Mouse (Mus musculus) adrenal gland, adult 2 months (tissue): ENCODE results near the gene Ctsg. TPM values are rescaled to one million over a fixed set of nuclear protein-coding genes. Genes with fewer than 3 reads are reported as not detected.

Experiments used
- microRNA-seq, 2 experiments: library from miRNA; unstranded; fragments of <30 nt; microRNA quantifications; one replicate each; pipeline ENCODE4 v1.2.0; 2021
- polyA plus RNA-seq: library from polyadenylated mRNA; depleted of rRNA; stranded (reverse); fragments of >200 nt; gene quantifications from 2 replicates; pipeline ENCODE4 v1.2.3, GENCODE M21; 2012; rRNA removed
- total RNA-seq, 2 experiments: library from RNA; stranded (reverse); gene quantifications; 2 replicates each; pipeline ENCODE4 v1.2.3; 2021

The Ctsg gene
- total and polyA plus RNA-seq, 3 experiments = not detected

Small RNA genes lying within 50 kb of the gene (microRNA-seq; reads per million reads assigned to microRNA genes)
- gene Mir6949 = 0 reads per million in 2 experiments

Other genes starting within 250 kb of the Ctsg start
- 10 to 100 TPM in 1 of 2 experiments, 1 to 10 TPM in 1; 7.2 to 16.1 TPM for gene Nynrin, start 248.6 kb downstream of the Ctsg start, total RNA-seq
- 5.1 and 5.3 TPM in 2 replicates for gene Nynrin, start 248.6 kb downstream of the Ctsg start, polyA plus RNA-seq
- under 1 TPM in 1 of 2 experiments, not detected in 1; 0.20 TPM for gene Cbln3, start 218.2 kb downstream of the Ctsg start, total RNA-seq
- gene Cbln3, start 218.2 kb downstream of the Ctsg start, polyA plus RNA-seq = 0.03 and 0.25 TPM in 2 replicates
- gene Khnyn, start 217.6 kb downstream of the Ctsg start, total RNA-seq = 10 to 100 TPM; 12.3 to 18.2 TPM
- gene Khnyn, start 217.6 kb downstream of the Ctsg start, polyA plus RNA-seq = 13.0 and 14.6 TPM in 2 replicates
- 10 to 100 TPM; 81.0 to 92.5 TPM for gene Sdr39u1, start 202.3 kb downstream of the Ctsg start, total RNA-seq
- gene Sdr39u1, start 202.3 kb downstream of the Ctsg start, polyA plus RNA-seq = 45.9 and 52.8 TPM in 2 replicates
- gene Cma1, start 157.9 kb downstream of the Ctsg start, total RNA-seq = 1 to 10 TPM; 2.3 TPM
- gene Cma1, start 157.9 kb downstream of the Ctsg start, polyA plus RNA-seq = 0.85 and 1.1 TPM in 2 replicates
- gene Cma2, start 151.6 kb downstream of the Ctsg start, total RNA-seq = under 1 TPM in 1 of 2 experiments, not detected in 1; 0.35 TPM
- gene Cma2, start 151.6 kb downstream of the Ctsg start, polyA plus RNA-seq = not detected in 2 replicates
- gene Mcpt1, start 84.6 kb downstream of the Ctsg start, total RNA-seq = not detected
- gene Mcpt1, start 84.6 kb downstream of the Ctsg start, polyA plus RNA-seq = not detected in 2 replicates
- gene Mcpt9, start 72.1 kb downstream of the Ctsg start, total RNA-seq = not detected
- not detected in 2 replicates for gene Mcpt9, start 72.1 kb downstream of the Ctsg start, polyA plus RNA-seq
- gene Mcpt2, start 60.5 kb downstream of the Ctsg start, total RNA-seq = not detected
- gene Mcpt2, start 60.5 kb downstream of the Ctsg start, polyA plus RNA-seq = 0.09 TPM in 1 of 2 replicates, not detected in the other
- 1 to 10 TPM; 1.1 to 1.6 TPM for gene Mcpt4, start 40.3 kb downstream of the Ctsg start, total RNA-seq
- 1.00 and 1.3 TPM in 2 replicates for gene Mcpt4, start 40.3 kb downstream of the Ctsg start, polyA plus RNA-seq
- not detected for gene Mcpt8, start 17.3 kb downstream of the Ctsg start, total RNA-seq
- not detected in 2 replicates for gene Mcpt8, start 17.3 kb downstream of the Ctsg start, polyA plus RNA-seq
- not detected for gene Gzme, start 18.1 kb upstream of the Ctsg start, total RNA-seq
- gene Gzme, start 18.1 kb upstream of the Ctsg start, polyA plus RNA-seq = not detected in 2 replicates
- gene Gzmd, start 30.0 kb upstream of the Ctsg start, total RNA-seq = not detected
- not detected in 2 replicates for gene Gzmd, start 30.0 kb upstream of the Ctsg start, polyA plus RNA-seq
- gene Gzmg, start 57.0 kb upstream of the Ctsg start, total RNA-seq = not detected
- gene Gzmg, start 57.0 kb upstream of the Ctsg start, polyA plus RNA-seq = not detected in 2 replicates
- gene Gzmn, start 72.0 kb upstream of the Ctsg start, total RNA-seq = not detected
- gene Gzmn, start 72.0 kb upstream of the Ctsg start, polyA plus RNA-seq = not detected in 2 replicates
- gene Gzmf, start 108.8 kb upstream of the Ctsg start, total RNA-seq = not detected
- gene Gzmf, start 108.8 kb upstream of the Ctsg start, polyA plus RNA-seq = not detected in 2 replicates
- gene Gzmc, start 132.1 kb upstream of the Ctsg start, total RNA-seq = not detected
- not detected in 2 replicates for gene Gzmc, start 132.1 kb upstream of the Ctsg start, polyA plus RNA-seq
- under 1 TPM in 1 of 2 experiments, not detected in 1; 0.35 TPM for gene Gzmb, start 159.7 kb upstream of the Ctsg start, total RNA-seq
- 0.16 and 0.30 TPM in 2 replicates for gene Gzmb, start 159.7 kb upstream of the Ctsg start, polyA plus RNA-seq